Mouse (Mus musculus) stomach, postnatal 0 days (tissue): ENCODE measurements around the gene Atl3.

Experiments
- CTCF ChIP-seq: IDR thresholded peaks from 2 replicates; pipeline ENCODE4 v1.5.1; 2016; ENCODE audit warnings: antibody characterized with exemption, low read depth, mild to moderate bottlenecking, moderate library complexity
- EP300 ChIP-seq: optimal IDR thresholded peaks from 2 replicates; pipeline ENCODE3; 2016; ENCODE audit warnings: antibody characterized with exemption

GRCm38 (mm10) chr19:7557844-7558243, 64.0 kb downstream of the Atl3 start:
- no peak for TF ChIP-seq CTCF
- no peak for TF ChIP-seq EP300
